Mouse (Mus musculus): ENCODE results near the gene Itih4. TPM values are rescaled to one million over a fixed set of nuclear protein-coding genes. Genes with fewer than 3 reads are reported as not detected.

Itih4 gene
- polyA plus RNA-seq (2012; rRNA removed): 0.07 and 0.21 TPM in 2 replicates

GRCm38 (mm10) chr14:30886204-30886603 lies at the start of gene Itih4:
Itih4 (plus strand) TSS chr14:30886476.
- H3K27me3 ChIP-seq (ENCODE audit: control insufficient read depth, insufficient read depth, low read length): no peaks in the 10 kb centered on the region
- TF ChIP-seq POLR2A (IDR thresholded peaks at IDR 0.05; ENCODE audit: control insufficient read depth, low read depth, low read length) (no peak), CTCF (IDR thresholded peaks at IDR 0.05; ENCODE audit: control insufficient read depth, insufficient read depth, insufficient replicate concordance, low read depth, low read length) (no peak)
- no peaks in the 10 kb centered on the region; the same call in 1 of the 2 replicates for H3K4me1 ChIP-seq (ENCODE audit: control insufficient read depth, insufficient read depth, low read length)
- H3K36me3 ChIP-seq (ENCODE audit: control insufficient read depth, insufficient read depth, low read length): no peaks in the 10 kb centered on the region
- no peak within 1 kb of the TSS for H3K27ac ChIP-seq (ENCODE audit: control insufficient read depth, insufficient read depth, low read depth, low read length)
- H3K4me3 ChIP-seq (ENCODE audit: control insufficient read depth, low read depth, low read length): no peak within 1 kb of the TSS

DNA sequence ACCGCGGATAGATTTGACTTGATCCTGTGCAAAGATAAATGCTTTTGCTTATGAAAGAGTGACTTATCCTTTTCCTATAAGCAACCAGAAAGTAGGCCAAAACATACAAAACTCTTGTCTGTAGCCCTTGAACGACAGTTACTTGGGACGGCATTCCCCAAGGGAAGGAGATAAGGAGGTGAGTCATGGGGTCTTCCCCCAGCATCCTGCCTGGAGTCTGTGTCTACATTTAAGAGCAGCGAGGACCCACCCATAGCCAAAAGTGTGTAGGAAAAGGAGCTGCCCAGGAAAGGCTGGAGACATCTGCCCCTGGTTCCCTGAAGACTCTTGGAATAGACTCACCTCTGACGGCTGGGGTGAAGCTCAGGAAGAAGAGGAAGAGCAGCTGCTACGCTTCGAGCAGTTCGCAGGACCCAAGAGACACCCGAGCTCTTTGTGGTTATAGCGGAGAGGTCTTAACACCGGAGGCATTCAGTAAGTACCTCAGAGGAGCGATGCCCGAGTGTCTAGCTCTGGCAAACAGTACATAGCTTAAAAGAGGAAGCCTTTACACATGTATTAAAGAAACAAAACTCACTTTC lies 48.8 kb upstream of the Itih4 start:
- H3K36me3 ChIP-seq (ENCODE audit: control insufficient read depth, insufficient read depth, low read length): no peaks in the 10 kb centered on the region
- H3K27ac ChIP-seq (ENCODE audit: control insufficient read depth, insufficient read depth, low read depth, low read length): no peak overlapping the region
- TF ChIP-seq CTCF (IDR thresholded peaks at IDR 0.05; ENCODE audit: control insufficient read depth, insufficient read depth, insufficient replicate concordance, low read depth, low read length) (no peak), POLR2A (IDR thresholded peaks at IDR 0.05; ENCODE audit: control insufficient read depth, low read depth, low read length) (no peak)
- H3K4me1 ChIP-seq (ENCODE audit: control insufficient read depth, insufficient read depth, low read length): peaks cover 3% of the 10 kb centered on the region; the same call in 1 of the 2 replicates
- no peak overlapping the region for H3K4me3 ChIP-seq (ENCODE audit: control insufficient read depth, low read depth, low read length)
- no peaks in the 10 kb centered on the region for H3K27me3 ChIP-seq (ENCODE audit: control insufficient read depth, insufficient read depth, low read length)

DNA sequence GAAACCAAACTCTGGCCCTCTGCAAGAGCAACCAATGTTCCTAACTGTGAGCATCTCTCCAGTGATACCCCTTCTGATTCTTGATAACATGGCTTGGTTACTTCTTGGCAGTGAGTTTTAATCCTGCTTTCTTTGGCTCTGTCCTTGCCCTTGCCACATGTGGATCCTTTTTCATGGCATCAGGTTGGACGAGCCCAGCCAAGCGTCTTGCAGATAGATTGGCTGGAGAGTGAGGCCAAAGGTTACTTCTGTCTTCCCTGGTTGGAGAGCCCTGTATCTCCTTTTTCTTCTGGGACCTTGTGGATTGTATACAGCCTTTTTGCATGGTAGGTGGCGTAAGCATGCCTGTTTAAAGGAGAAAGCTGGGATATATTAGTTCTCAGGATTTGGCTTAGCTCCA lies 42.6 kb upstream of the Itih4 start:
- TF ChIP-seq POLR2A (IDR thresholded peaks at IDR 0.05; ENCODE audit: control insufficient read depth, low read depth, low read length): no peak
- TF ChIP-seq CTCF (IDR thresholded peaks at IDR 0.05; ENCODE audit: control insufficient read depth, insufficient read depth, insufficient replicate concordance, low read depth, low read length): no peak
- Histone ChIP-seq H3K36me3 (ENCODE audit: control insufficient read depth, insufficient read depth, low read length) (no peaks in the 10 kb centered on the region), H3K27ac (ENCODE audit: control insufficient read depth, insufficient read depth, low read depth, low read length) (no peak overlapping the region)

GRCm38 (mm10) chr14:30850504-30850903 lies 35.8 kb upstream of the Itih4 start:
- Histone ChIP-seq H3K36me3 (ENCODE audit: control insufficient read depth, insufficient read depth, low read length) (no peaks in the 10 kb centered on the region), H3K27me3 (ENCODE audit: control insufficient read depth, insufficient read depth, low read length) (no peaks in the 10 kb centered on the region), H3K4me1 (ENCODE audit: control insufficient read depth, insufficient read depth, low read length) (no peaks in the 10 kb centered on the region), H3K4me3 (ENCODE audit: control insufficient read depth, low read depth, low read length) (no peak overlapping the region), H3K27ac (ENCODE audit: control insufficient read depth, insufficient read depth, low read depth, low read length) (no peak overlapping the region)
- TF ChIP-seq CTCF (IDR thresholded peaks at IDR 0.05; ENCODE audit: control insufficient read depth, insufficient read depth, insufficient replicate concordance, low read depth, low read length) (no peak), POLR2A (IDR thresholded peaks at IDR 0.05; ENCODE audit: control insufficient read depth, low read depth, low read length) (no peak)

More for the DNA sequence above, 42.6 kb upstream of the Itih4 start:
- Histone ChIP-seq H3K27me3 (ENCODE audit: control insufficient read depth, insufficient read depth, low read length) (no peaks in the 10 kb centered on the region), H3K4me3 (ENCODE audit: control insufficient read depth, low read depth, low read length) (no peak overlapping the region), H3K4me1 (ENCODE audit: control insufficient read depth, insufficient read depth, low read length) (no peaks in the 10 kb centered on the region)

DNA sequence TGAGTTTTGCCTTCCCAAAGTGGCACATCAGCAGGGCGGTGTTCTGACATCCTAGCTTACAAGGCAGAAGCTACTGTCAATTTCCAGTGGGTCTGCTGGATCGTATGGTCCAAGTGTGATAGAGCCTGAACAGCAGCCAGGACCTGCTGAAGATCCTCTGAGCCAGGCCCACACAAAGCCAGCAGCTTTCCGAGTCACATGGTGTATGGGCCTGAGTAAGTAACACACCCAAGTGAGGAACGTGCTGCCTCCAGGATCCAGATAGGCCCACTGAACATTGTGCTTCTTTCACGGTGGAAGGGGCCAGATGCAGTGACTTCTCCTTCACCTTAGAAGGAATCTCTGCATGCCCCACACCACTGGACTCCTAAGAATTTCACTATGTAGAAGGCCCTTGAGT lies 34.0 kb upstream of the Itih4 start:
- Histone ChIP-seq H3K27me3 (ENCODE audit: control insufficient read depth, insufficient read depth, low read length) (no peaks in the 10 kb centered on the region), H3K27ac (ENCODE audit: control insufficient read depth, insufficient read depth, low read depth, low read length) (no peak overlapping the region), H3K4me1 (ENCODE audit: control insufficient read depth, insufficient read depth, low read length) (no peaks in the 10 kb centered on the region), H3K36me3 (ENCODE audit: control insufficient read depth, insufficient read depth, low read length) (no peaks in the 10 kb centered on the region), H3K4me3 (ENCODE audit: control insufficient read depth, low read depth, low read length) (no peak overlapping the region)
- TF ChIP-seq POLR2A (IDR thresholded peaks at IDR 0.05; ENCODE audit: control insufficient read depth, low read depth, low read length): no peak
- TF ChIP-seq CTCF (IDR thresholded peaks at IDR 0.05; ENCODE audit: control insufficient read depth, insufficient read depth, insufficient replicate concordance, low read depth, low read length): no peak

DNA sequence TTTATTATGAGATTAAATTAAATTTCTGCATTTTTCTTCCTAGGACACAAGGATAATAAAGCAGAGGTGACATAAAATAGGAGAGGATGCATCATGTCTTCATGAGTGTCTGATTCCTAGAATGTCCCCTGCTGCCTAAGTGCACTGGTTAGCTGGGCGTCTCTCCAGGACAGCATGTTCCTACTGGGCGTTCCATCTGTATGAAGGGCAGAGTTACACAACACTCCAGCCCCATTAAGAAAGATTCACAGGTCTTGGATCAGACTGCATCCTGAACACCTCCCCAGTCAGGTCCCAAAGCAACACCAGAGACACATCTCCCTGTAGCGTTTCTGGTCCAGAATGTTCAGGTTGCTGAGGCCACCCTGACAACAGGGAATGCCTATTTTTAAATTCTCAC lies 31.0 kb upstream of the Itih4 start:
- no peaks in the 10 kb centered on the region for H3K27me3 ChIP-seq (ENCODE audit: control insufficient read depth, insufficient read depth, low read length)
- H3K27ac ChIP-seq (ENCODE audit: control insufficient read depth, insufficient read depth, low read depth, low read length): no peak overlapping the region
- TF ChIP-seq CTCF (IDR thresholded peaks at IDR 0.05; ENCODE audit: control insufficient read depth, insufficient read depth, insufficient replicate concordance, low read depth, low read length) (no peak), POLR2A (IDR thresholded peaks at IDR 0.05; ENCODE audit: control insufficient read depth, low read depth, low read length) (no peak)
- H3K36me3 ChIP-seq (ENCODE audit: control insufficient read depth, insufficient read depth, low read length): no peaks in the 10 kb centered on the region
- H3K4me1 ChIP-seq (ENCODE audit: control insufficient read depth, insufficient read depth, low read length): no peaks in the 10 kb centered on the region
- H3K4me3 ChIP-seq (ENCODE audit: control insufficient read depth, low read depth, low read length): no peak overlapping the region

- H3K4me1 ChIP-seq (ENCODE audit: control insufficient read depth, insufficient read depth, low read length): no peaks in the 10 kb centered on the region
- no peaks in the 10 kb centered on the region for H3K36me3 ChIP-seq (ENCODE audit: control insufficient read depth, insufficient read depth, low read length)
- H3K27ac ChIP-seq (ENCODE audit: control insufficient read depth, insufficient read depth, low read depth, low read length): no peak overlapping the region
- no peak for TF ChIP-seq CTCF (IDR thresholded peaks at IDR 0.05; ENCODE audit: control insufficient read depth, insufficient read depth, insufficient replicate concordance, low read depth, low read length)
- no peak for TF ChIP-seq POLR2A (IDR thresholded peaks at IDR 0.05; ENCODE audit: control insufficient read depth, low read depth, low read length)
- H3K4me3 ChIP-seq (ENCODE audit: control insufficient read depth, low read depth, low read length): no peak overlapping the region
- H3K27me3 ChIP-seq (ENCODE audit: control insufficient read depth, insufficient read depth, low read length): no peaks in the 10 kb centered on the region
Observed at GRCm38 (mm10) chr14:30856885-30857507, 29.3 kb upstream of the Itih4 start.
